ENCODE assay signal across 24 mouse cellular contexts in genomic region chr15:92826136-92826535, GRCm38 (mm10).
DNase-seq lines count a peak whose midpoint lies in the region; ATAC-seq and TF ChIP-seq lines count a peak whose summit lies in the region.
"Had no signal": no experiment of that assay in that cellular context is flagged by ENCODE, and none has a peak within 500 bp of the region (broad histone marks: within the 10 kb centered on the region; RNA-seq: fewer than 3 reads in every experiment).

No protein-coding gene starts in this region.

- peak; percentile 53 for DNase-seq in kidney, adult 2 months
- DNase-seq in kidney, postnatal 4 days, result no peak
- no peak for DNase-seq in kidney, postnatal 25 days
- no peak for DNase-seq in neural tube, embryonic 10.5 days (ENCODE audit: extremely low spot score, low spot score)
- DNase-seq: adrenal gland, adult 8-10 months; adrenal gland, postnatal 14 days; adrenal gland, postnatal 36 days; B cell, adult 2 months; cerebellum, adult 11-12 months; cerebellum, adult 2 months; cerebellum, adult 9-10 months; cerebellum, postnatal 10 days; cerebellum, postnatal 25 days had no signal

- no peaks in the 10 kb centered on the region for H3K27me3 ChIP-seq in kidney, adult 2 months (replicated peaks; ENCODE audit: control insufficient read depth, insufficient read depth, low read length)
- no peaks in the 10 kb centered on the region for H3K27me3 ChIP-seq in kidney, embryonic 15.5 days
- H3K27me3 ChIP-seq in neural tube, embryonic 13.5 days, result no peaks in the 10 kb centered on the region
- H3K27me3 ChIP-seq: CH12.LX; embryonic facial prominence, embryonic 12.5 days; forebrain, embryonic 13.5 days; forebrain, embryonic 15.5 days had no signal

- no peak for TF ChIP-seq POLR2A in kidney, adult 2 months (IDR thresholded peaks at IDR 0.05; ENCODE audit: low read depth, low read length)

- H3K9ac ChIP-seq in kidney, embryonic 15.5 days, result no peak overlapping the region
- no peak overlapping the region for H3K9ac ChIP-seq in neural tube, embryonic 13.5 days
- H3K9ac ChIP-seq: embryonic facial prominence, embryonic 12.5 days; forebrain, embryonic 13.5 days; forebrain, embryonic 15.5 days had no signal

- peaks cover 3% of the 10 kb centered on the region; the same call in 1 of the 2 replicates for H3K4me1 ChIP-seq in kidney, adult 2 months (ENCODE audit: control insufficient read depth, insufficient read depth, low read length)
- no peaks in the 10 kb centered on the region for H3K4me1 ChIP-seq in kidney, embryonic 15.5 days
- H3K4me1 ChIP-seq in neural tube, embryonic 13.5 days (replicated peaks), result 0 out of 2 replicates have a peak, but pooled peaks cover 5% of the 10 kb centered on the region
- H3K4me1 ChIP-seq: embryonic facial prominence, embryonic 10.5 days; embryonic facial prominence, embryonic 12.5 days; forebrain, embryonic 13.5 days; forebrain, embryonic 15.5 days had no signal

- 38% methylated on average over 4 of the region's 4 CpGs for WGBS in kidney, adult 2 months
- WGBS in kidney, embryonic 15.5 days, result 63% methylated on average over 4 of the region's 4 CpGs
- WGBS in neural tube, embryonic 13.5 days, result 50% methylated on average over 4 of the region's 4 CpGs

- H3K4me2 ChIP-seq in kidney, embryonic 15.5 days, result no peak overlapping the region
- no peak overlapping the region for H3K4me2 ChIP-seq in neural tube, embryonic 13.5 days
- H3K4me2 ChIP-seq: embryonic facial prominence, embryonic 12.5 days; forebrain, embryonic 13.5 days; forebrain, embryonic 15.5 days had no signal

- ATAC-seq in kidney, embryonic 15.5 days (replicated peaks; ENCODE audit: low FRiP score), result 0 out of 2 replicates have a peak, but pooled peaks have one; percentile 12
- ATAC-seq in neural tube, embryonic 13.5 days (ENCODE audit: low read depth), result no peak
- ATAC-seq: activated CD4-positive, CD25-positive, alpha-beta regulatory T cell, adult 4 months; CD4-positive, CD25-positive, alpha-beta regulatory T cell, adult 4 months; forebrain, embryonic 13.5 days; forebrain, embryonic 15.5 days; Patski had no signal

- H3K36me3 ChIP-seq in kidney, adult 2 months (ENCODE audit: control insufficient read depth, insufficient read depth, low read length), result no peaks in the 10 kb centered on the region
- H3K36me3 ChIP-seq in kidney, embryonic 15.5 days, result no peaks in the 10 kb centered on the region
- H3K36me3 ChIP-seq in neural tube, embryonic 13.5 days, result no peaks in the 10 kb centered on the region
- H3K36me3 ChIP-seq: embryonic facial prominence, embryonic 10.5 days; embryonic facial prominence, embryonic 12.5 days; forebrain, embryonic 15.5 days; G1E had no signal

- no peak for TF ChIP-seq CTCF in kidney, adult 2 months (conservative IDR thresholded peaks at IDR 0.05; ENCODE audit: insufficient read depth, insufficient read length, low read depth, low read length)

- H3K4me3 ChIP-seq in kidney, adult 2 months (ENCODE audit: insufficient read depth, low read depth, low read length), result no peak overlapping the region
- no peak overlapping the region for H3K4me3 ChIP-seq in kidney, embryonic 15.5 days (replicated peaks)
- H3K4me3 ChIP-seq in neural tube, embryonic 13.5 days, result no peak overlapping the region
- H3K4me3 ChIP-seq: embryonic facial prominence, embryonic 10.5 days; embryonic facial prominence, embryonic 12.5 days; forebrain, embryonic 13.5 days; forebrain, embryonic 15.5 days had no signal

- no peaks in the 10 kb centered on the region for H3K9me3 ChIP-seq in kidney, embryonic 15.5 days (replicated peaks)
- H3K9me3 ChIP-seq in neural tube, embryonic 13.5 days, result no peaks in the 10 kb centered on the region
- H3K9me3 ChIP-seq: embryonic facial prominence, embryonic 10.5 days; embryonic facial prominence, embryonic 12.5 days; forebrain, embryonic 15.5 days had no signal

- H3K27ac ChIP-seq in kidney, adult 2 months (ENCODE audit: insufficient read depth, low read depth, low read length), result no peak overlapping the region
- 0 out of 2 replicates have a peak overlapping the region, but pooled peaks have one; percentile 37 for H3K27ac ChIP-seq in kidney, embryonic 15.5 days
- H3K27ac ChIP-seq in neural tube, embryonic 13.5 days (replicated peaks), result 0 out of 2 replicates have a peak overlapping the region, but pooled peaks have one; percentile 54
- H3K27ac ChIP-seq: embryonic facial prominence, embryonic 10.5 days; embryonic facial prominence, embryonic 12.5 days; forebrain, embryonic 13.5 days; forebrain, embryonic 15.5 days had no signal
